Mouse (Mus musculus) forelimb bud, embryonic 11.5 days (tissue): ENCODE results near the gene Irf3.
"Not testable (repeated sequence)": the region's sequence is repeated elsewhere in the genome, so short reads cannot be mapped to it uniquely, and the experiment has no call there.

Source experiments
- DNase-seq: peaks from one replicate; pipeline ENCODE4 v3.0.0-alpha.2; 2012; ENCODE audit warnings: low read depth, low spot score

Gene Irf3

GRCm38 (mm10) chr7:45007846-45008245, 10.4 kb downstream of the Irf3 start:
- DNase-seq = no peak

GRCm38 (mm10) chr7:45008411-45008810, 11.0 kb downstream of the Irf3 start:
- DNase-seq = no peak

GRCm38 (mm10) chr7:45012011-45012410, 14.6 kb downstream of the Irf3 start:
- no peak for DNase-seq

- no peak for DNase-seq
These were observed 15.4 kb downstream of the Irf3 start for GRCm38 (mm10) chr7:45012824-45013223.

DNA sequence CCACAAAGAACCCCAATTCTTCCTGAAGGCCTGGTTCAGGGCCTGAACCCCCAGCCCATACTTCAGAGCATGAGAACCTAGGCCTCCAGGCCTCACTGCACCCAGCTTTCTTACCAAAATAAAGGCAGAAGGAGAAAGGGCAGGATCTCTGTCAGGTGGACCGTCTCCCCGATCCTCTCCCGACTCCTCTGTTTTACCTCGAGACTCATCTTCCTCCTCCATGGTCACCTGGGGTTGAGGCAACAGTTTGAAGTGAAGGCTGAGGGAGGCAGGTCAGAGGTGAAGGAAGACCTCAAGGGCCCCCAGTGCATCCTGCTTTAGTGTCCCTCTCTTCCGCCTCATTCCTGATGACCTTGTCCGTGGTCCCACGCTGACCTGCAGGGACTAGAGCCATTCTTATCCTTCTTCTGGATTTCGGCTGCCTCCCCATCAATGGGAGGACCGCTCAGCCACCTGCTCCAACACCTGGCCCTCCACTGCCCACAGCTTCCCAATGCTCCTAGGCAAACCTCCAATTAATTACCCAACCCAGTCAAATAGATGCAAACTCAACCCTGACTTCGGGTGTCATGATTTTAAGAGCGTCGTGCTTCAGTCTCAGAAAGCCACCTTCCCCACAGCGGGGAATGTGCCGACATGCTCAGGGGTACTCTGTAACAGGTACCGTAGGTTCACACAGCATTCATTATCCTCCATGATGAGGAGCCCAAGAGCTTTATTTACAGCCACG, 16.1 kb downstream of the Irf3 start:
- no peak for DNase-seq

DNA sequence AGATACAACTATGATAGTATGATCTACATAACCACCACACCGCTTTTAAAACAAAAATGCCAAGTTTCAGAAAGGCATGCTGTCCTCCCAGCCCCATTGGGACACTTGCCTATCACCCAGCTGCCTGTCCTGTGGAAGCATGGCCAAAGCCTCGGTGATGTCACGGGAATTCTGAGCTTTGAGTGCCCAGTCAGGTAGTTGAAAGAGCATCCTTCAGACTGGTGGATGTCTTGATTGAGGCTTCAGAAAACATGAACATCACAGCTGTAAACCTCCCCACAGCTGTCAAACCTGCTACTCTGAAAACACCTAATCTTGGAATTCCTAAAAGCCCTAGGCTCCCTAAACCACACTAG, 16.6 kb downstream of the Irf3 start:
- no peak for DNase-seq

- DNase-seq = no peak
These were observed 18.0 kb downstream of the Irf3 start for GRCm38 (mm10) chr7:45015344-45015956.

GRCm38 (mm10) chr7:45015957-45016612, 18.6 kb downstream of the Irf3 start, which contains the start of gene Scaf1:
Gene Scaf1, minus strand, starts transcription at chr7:45016363.
- peak; percentile 99 for DNase-seq

DNA sequence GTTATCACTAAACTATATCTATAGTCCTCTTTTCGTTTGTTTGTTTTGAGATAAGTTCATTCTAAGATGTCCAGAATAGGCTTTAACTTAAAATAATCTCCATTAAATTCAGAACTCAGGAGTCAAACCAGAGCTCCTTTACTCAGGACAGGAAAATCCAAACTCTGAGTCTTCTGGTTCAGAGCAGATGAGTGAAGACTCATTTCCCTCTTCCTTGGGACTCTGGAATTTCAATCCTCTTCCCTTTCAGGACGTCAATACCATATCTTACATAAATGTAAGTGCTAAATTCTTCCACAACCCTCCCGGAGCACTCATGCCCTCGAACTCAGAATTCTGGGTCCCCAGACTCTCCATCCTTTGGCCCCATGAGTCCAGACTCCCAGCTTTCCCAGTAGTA, 19.3 kb downstream of the Irf3 start:
- no peak for DNase-seq

GRCm38 (mm10) chr7:45017242-45018061, 20.0 kb downstream of the Irf3 start, which contains the start of gene Rras:
Gene Rras, plus strand, starts transcription at chr7:45017961.
- peak; percentile 97 for DNase-seq

DNA sequence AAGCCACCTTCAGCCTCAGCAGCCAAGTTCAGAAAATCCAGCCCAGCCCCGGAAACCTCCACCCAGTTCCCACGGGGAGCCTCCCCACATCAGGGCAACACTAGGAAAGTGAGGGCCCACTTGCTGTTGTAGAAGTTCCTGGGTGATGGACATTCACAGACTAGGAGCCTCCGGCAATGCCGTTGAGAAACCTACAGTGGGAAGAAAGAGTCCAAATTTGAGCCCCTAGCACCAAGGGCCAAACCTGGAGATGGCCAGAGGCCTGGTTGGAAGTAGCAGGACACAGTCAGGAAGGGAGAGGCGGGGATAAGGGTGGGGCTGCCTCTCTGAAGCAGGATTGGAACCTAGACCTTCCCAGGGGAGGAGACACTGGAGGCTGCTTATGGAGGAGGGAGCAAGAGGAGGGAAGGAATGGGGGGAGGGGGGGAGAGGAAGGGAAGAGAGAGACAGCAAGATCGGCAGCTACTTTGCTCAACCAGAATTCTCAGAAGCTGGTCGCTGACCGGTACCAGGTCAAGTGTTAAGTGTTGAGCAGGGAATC, 21.7 kb downstream of the Irf3 start:
- DNase-seq = no peak

DNA sequence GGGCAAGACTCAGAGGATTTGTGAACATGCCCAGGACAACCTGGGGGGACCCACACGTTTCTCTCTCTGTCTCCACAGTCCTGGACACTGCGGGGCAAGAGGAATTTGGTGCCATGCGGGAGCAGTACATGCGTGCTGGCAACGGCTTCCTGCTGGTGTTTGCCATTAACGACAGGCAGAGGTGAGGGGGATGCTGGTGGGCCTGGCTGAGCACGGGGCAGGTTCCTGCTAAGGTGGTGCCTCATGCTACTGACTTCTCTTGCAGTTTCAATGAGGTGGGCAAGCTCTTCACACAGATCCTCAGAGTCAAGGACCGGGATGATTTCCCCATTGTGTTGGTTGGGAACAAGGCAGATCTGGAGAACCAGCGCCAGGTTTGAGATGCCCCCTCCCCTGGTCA, 22.8 kb downstream of the Irf3 start:
- DNase-seq = no peak

DNA sequence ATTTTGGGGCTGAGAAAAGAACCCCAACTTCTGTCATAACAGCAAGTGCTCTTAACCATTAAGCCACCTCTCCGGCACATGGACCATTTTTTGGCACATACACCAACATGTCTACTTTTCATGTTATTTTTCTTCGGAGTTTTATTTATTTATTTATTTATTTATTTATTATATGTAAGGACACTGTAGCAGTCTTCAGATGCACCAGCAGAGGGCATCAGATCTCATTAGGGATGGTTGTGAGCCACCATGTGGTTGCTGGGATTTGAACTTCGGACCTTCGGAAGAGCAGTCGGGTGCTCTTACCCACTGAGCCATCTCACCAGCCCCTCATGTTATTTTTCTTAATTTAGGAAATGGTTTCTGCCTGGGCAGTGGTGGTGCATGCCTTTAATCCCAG, 26.3 kb downstream of the Irf3 start:
- DNase-seq = not testable (repeated sequence)

DNA sequence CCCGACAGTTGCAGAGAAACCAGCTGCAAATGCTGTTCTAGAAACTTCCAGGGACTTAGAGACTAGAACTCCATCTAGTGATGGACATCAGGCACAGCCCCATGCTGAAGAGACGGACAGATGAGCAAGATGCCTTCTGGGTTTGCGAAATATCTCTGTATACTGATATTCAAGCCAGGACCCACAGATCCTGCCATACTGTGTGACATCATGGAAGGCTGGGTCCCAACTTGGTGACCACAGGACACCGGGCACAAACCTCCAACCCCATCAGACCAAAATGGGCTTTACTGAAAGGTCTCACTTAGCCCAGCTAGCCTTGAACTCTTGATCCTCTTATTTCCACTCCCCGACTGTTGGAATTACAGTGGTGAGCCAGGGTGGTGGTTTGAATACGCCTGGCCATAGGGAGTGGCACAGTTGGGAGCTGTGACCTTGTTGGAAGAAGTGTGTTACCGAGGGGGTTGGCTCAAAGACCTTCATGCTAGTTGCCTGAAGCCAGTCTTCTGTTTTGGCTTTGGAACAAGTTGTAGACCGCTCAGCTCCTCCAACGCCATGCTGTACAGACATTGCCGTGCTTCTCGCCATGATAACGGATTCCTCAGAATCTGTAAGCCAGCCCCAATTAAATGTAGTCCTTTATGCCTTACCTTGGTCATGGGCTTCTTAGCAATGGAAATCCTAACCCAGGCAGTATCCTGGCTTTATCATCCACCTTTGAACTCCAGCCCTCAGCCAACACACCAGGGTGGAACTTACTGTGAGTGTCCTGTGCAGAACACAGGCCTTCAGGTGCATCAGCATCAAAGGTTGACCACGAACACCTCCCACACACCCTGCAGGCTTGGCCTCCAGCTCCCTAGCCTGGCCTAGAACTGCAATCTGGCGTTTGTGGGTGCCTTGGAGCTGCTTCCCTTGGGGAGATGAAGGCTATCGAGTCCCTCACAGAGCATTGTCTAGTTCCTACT, 27.1 kb downstream of the Irf3 start:
- no peak for DNase-seq

DNA sequence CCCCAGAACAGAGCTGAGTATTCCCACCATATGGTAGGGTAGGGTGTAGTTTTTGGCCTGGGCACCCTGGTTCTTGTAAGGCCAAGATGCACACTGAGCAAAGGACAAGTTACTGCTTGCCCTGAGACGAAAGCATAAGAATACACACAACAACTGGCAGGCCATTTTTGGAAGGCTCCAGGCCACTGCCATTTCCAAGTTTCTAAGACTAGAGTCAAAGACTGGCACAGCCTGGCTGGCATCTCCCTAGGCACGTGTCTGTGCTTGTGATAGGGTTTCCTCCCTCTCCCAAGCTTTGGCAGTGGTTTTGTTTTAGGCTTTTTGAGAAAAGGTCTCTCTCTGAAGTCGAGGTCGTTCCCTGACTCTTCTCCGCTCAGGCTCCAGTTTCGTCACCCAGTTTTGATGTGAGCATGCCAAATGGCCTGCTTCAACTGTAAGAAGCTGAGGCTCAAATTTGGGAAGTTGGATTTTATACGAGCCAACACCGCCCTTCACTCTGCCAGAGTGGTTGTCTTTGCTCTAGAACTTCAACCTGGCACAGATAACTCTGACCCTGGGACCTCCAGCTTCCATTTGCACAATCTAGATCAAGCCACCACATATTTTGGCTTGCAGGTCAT, 28.3 kb downstream of the Irf3 start:
- no peak for DNase-seq

DNA sequence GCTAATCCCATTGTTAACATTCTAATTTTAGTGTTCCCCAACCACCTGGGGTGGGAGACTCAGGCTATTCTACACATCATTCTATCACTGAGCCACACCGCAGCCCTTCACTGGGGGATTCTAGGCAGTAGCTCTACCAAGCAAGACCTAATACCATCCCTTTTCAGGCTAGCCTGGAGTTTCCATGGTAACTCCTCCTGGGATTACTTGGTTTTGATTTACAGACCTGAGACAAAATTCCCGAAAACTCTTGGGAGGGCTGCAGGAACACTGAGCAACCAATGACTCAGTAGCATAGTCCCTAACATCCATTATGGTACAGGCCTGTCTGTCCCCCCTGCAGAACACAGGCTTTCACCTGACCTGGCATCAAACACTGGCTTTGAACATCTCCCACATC, 28.8 kb downstream of the Irf3 start:
- no peak for DNase-seq

GRCm38 (mm10) chr7:45027761-45028160, 30.3 kb downstream of the Irf3 start:
- DNase-seq = no peak

GRCm38 (mm10) chr7:45028351-45028750, 30.9 kb downstream of the Irf3 start:
- no peak for DNase-seq

GRCm38 (mm10) chr7:45029995-45030394, 32.5 kb downstream of the Irf3 start:
- DNase-seq = no peak

DNA sequence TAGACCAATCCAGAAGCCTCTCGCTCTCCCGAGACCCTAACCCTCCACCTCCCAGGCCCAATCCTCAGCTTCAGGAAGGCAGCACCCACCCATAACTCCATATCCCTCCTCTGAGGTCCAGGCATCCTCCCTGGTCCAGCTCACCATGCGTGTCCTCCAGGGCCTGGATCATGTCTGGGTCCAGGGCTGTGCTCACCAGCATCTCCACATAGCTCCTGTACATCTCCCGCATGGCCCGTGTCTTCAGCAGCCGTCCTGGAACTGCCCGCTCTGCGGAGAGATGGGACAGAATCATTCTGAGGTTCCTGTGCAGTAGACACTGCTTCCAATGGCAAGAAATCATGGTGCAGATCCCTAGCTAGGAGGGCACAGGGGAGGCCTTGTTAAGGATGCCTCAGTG, 33.4 kb downstream of the Irf3 start:
- DNase-seq = no peak
